Mouse (Mus musculus) cerebellum, adult 11-12 months (tissue): Measurements from ENCODE around the gene Cnot10.

ENCODE experiments used
- DNase-seq: peaks from one replicate; pipeline ENCODE4 v3.0.0; 2022

The Cnot10 gene

GRCm38 (mm10) chr9:114576001-114576400 lies 64.0 kb downstream of the Cnot10 start:
- no peak for DNase-seq

DNA sequence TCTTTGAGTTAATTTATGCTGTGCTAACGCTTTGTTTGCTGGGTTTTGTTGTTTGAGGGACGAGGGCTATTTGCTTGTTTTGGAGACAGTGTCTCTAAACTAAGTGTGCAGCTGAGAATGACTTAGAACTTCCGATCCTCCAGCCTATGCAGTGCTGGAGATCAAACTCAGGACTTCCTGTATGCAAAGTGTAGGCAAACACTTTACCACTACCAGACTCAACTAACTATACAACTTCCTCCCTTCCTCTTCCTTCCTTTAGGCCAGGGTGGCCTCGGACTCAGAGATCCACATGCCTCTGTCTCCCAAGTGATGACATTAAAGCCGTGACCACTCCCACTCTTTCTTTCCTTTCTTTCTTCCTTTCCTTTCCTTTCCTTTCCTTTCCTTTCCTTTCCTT lies 66.5 kb downstream of the Cnot10 start:
- no peak for DNase-seq

GRCm38 (mm10) chr9:114568682-114569474 lies 71.1 kb downstream of the Cnot10 start:
- DNase-seq = no peak

DNA sequence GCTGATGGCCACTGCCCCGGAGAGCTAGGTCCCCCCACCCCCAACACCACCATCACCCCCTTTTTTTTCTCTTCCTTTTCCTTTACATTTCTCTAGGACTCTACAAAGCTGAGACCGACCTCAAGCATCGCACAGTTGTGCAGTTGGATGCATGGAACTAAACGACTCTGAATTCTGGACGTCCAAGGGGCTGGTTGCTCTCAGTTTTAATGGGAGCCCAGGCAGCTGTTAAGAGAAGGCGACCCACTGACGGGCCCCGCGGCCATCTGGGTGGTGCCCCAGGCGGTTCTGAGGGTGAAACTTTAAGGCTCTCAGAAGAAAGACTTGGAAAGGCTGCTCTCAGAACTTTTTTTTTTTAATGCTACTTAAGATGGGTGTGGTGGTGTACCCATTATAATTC lies 75.3 kb downstream of the Cnot10 start:
- DNase-seq = no peak

DNA sequence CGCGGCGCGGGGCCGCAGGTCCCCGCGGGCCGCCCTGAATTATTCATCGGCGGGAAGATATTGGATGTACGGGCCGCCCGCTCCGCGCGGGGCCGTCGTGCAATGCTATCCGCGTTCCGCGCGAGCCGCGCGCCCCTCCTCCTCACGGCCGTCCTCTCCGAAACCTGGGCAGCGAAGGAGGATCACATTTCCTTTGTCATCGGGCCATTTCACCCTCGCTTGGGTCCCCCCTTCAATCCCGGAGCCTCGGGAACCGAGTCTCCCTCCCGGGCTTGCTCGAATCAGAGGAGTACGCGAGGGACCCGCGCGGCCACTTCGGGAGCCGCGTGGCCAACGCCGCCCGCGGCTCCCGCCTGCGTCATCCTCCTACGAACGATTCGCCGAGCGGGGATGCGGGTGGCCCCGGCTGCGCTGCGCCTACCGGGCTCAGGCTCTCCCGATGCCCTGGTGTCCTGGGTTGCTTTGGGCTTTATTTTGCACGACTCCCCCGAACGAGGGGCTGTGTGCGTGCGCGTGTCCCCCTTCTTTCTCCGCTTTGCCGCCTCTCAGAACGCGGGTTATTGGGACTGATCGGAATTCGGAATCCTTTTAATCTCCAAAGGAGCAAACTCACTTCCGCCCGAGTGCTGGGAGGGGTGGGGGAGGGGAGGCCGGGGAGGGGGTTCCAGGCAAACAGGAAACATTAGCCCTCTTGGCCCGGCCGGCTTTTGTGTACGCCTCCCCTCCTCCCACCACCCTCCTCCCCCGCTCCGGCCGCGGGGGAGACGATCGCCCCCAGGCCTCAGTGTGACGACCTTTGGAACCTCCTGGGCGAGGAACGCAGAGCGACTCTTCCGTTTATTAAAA lies 76.0 kb downstream of the Cnot10 start, which contains the start of gene Trim71:
TSS of gene Trim71 (minus strand) at position 609 of the 846 bp plus-strand sequence.
- no peak for DNase-seq

DNA sequence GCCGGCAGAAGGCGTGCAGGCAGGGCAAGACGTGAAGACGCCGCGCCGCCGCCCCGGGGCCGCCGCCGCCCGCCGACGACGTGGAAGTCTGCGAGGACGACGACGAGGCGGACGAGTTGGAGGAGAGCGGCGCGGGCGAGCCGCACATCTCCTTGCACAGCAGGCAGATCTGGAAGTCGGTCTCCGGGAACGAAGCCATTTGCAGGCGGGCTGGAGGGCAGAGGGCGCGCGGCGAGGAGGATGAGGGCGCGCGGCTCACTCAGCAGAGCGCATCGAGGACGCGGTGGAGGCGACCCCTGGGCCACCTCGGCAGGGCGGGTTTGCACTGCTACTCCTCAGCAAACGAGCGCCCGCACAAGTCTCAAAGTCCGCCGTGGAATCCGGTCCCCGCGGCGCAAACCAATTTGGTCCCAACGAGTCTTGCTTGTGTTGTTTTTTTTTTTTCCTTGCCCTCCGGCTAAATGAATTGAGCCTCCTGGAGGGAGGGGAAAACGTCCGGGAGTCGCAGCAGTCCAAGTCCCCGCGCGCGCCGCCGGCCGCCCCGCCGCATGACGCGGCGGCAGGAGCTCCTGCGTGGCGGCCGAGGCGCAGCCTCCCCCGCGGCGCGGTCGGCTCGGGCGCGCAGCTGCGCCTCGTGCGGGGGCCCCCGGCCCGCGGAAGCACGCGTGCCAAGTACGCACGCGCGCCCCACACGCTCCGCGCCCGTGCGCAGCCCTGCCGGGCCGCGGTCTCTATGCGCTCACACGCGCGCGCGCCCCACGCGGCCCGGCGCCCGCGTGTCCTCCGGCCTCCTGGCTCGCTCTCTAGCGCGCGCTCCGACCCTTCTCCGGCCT lies 76.8 kb downstream of the Cnot10 start:
- DNase-seq = no peak

- DNase-seq = no peak
Observed at GRCm38 (mm10) chr9:114562031-114562918, 77.7 kb downstream of the Cnot10 start.

DNA sequence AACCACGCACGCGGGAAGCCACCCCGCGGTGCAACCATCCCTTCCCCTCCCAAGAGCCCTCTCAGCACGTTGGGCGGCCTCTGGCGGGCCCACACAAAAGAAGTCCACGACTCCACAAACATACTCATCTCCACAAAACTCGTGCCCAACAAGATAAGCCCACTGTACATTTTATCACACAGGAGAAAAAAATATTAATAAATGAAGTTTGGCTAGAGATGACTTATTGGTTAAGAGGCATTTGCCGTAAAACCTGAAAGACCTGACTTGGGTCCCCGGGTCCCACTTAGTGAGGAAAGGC lies 78.4 kb downstream of the Cnot10 start:
- no peak for DNase-seq

- no peak for DNase-seq
Observed at GRCm38 (mm10) chr9:114560771-114561670, 79.0 kb downstream of the Cnot10 start.

DNA sequence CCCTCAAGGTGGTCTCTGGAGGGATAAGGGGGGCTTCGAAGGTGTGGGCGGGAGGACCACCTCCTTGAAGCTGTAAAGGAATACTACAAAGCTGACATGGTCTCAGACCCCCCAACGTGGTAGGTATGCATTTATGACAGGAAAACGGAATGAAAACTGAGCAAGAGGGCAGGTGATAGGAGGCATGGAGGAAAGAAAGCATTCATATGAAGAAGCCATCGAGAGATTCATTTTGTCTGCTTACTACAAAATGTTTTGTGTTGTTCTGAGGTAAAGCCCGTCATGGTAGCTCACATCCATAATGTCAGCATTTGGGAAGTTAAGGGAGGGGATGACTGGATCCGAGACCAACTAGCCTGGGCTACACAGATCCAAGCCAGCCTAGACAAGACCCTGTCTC lies 79.8 kb downstream of the Cnot10 start:
- no peak for DNase-seq

DNA sequence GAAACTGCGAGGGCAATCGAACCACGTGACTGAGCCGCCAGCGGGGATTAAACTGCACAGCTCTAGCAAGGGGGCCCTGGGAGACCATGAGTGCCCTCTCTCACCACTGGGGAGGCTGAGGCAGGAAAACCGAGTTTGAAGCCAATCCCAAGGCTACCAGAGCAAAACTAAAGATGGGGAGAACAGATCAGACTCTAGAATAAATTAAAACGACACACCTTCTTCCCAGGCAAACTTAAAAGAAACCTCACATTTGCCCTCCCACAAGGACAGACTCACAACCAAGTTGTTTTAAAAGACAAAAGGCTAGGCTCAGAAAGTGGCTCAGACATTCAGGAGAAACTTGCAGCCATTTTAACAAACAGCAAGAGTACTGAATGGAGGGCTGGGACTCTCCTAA lies 82.9 kb downstream of the Cnot10 start:
- no peak for DNase-seq

GRCm38 (mm10) chr9:114556276-114556855 lies 83.6 kb downstream of the Cnot10 start:
- no peak for DNase-seq

- DNase-seq = no peak
Observed at GRCm38 (mm10) chr9:114554355-114554979, 85.5 kb downstream of the Cnot10 start.

DNA sequence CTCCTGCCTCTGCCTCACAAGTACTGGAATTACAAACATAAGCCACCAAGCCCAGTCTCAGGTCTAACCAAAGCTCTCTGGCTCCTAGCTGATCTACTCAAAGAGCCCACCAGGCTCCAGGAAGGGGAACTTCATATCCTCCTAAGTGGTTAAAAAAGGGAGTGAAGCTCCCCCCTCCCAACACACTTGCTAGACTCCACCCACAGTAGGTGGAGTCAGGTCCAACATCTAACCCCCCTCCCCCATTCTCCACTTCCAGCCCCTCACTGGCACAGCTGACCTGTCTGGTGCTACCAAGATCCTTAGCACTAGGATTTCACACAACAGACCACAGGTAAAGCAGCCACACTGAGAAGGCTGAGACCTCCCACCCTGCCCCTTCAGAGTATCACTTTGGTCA lies 86.2 kb downstream of the Cnot10 start:
- DNase-seq = no peak

- no peak for DNase-seq
Observed at GRCm38 (mm10) chr9:114550033-114550432, 90.0 kb downstream of the Cnot10 start.

DNA sequence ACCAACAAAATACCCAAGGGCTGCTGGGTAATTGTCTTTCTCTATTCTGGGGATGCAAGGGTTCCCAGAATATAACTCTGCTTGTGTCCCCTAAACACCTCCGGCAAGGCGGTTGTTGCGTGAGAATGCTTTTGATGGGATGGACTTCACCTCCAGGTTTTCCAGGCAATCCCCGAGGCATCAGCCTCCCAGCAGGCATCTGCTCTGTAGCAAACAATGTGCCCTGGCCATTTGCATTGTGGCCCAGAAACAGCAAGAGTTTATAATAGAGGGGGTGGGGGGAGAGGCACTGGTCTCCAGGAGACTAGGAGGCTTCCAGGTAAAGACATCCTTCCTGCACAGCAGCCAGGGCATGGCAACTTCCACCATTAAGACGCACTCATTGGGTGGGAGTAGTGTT lies 90.9 kb downstream of the Cnot10 start:
- no peak for DNase-seq

DNA sequence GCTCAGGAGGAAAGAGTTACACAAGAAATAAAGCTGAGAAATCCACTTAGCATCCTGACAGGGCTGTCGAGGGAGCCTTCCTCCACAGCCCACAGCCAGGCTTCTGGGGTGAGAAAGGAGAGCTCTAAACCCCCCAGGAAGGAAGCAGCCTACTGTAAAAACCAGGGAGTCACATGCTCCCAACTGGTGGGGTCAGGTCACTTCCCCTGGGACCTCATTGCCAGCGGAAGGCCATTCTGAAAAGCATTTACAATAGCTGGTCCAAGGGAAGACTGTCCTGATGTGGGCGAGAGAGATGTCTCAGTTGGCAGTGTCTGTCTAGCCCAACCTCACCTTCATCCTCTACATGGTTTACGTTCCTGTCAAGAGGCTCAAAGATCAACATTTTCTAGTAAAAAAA lies 91.5 kb downstream of the Cnot10 start:
- no peak for DNase-seq

DNA sequence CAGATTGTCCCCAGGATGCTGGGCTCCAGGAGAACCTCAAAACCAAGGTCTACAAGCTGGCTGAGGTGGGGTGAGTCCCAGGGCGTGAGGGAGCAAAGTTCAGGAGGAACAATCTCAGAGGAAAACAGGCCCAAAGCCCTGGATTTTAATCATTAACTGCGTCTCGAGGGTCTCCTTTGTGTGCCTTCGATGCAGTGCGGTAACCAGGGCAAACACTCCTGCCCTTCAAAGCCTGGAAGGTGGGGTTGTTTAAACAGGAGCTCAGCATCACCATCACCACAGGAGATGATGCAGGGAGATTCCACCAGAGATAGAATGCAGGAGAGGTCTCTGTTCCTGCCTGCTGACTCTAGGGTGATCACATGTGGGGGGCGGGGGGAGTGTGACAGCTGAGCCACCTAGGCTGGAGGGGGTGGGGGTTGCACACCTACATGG lies 92.3 kb downstream of the Cnot10 start:
- DNase-seq = no peak

DNA sequence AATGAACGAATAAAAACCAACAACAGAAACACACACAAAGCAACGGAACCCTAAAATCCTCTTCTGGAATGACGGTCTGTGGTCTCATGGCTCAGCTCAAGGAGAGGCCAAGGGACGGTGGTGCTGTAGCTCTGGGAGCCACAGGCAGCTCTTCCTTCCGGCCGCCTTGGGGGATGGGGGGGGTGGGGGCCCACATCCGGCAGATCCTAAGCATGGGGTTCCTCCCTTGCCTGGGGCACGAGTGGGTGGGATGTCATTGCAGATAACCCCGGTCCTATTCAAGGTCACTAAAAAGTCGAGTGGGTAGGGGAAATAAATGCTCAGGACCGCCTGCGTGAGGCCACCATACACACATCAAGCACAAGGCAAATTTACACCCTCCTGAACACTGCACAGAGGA lies 93.2 kb downstream of the Cnot10 start:
- no peak for DNase-seq

DNA sequence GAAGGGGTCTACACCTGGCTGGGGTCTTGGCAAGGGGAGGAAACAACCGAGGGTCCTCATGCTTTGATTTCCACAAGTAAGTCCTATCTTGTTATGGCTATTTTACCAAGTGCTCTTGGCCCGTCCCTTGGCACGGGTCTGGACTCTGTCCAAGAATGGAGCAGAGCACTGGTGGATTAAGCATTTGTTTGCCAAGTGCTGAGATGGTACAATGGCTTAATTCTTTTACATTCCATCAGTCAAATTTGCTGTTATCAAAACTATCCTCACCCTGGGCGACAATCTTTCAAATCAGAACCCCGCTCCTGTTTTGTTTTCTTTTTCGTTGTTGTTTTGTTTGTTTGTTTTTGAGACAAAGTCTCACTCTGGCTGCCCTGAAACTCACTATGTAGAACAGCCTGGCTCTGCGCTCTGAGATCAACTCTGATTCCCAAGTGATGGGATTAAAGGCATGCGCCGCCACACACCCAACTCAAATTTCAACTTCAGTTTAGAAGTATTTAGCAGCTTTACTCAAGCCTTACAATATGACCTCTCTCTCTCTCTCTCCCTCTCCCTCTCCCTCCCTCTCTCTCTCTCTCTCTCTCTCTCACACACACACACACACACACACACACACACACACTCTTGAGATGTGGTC lies 95.1 kb downstream of the Cnot10 start:
- no peak for DNase-seq
